Mouse (Mus musculus) thymus, postnatal 25 days (tissue): ENCODE data around the gene Tex44.

ENCODE experiments used
- DNase-seq: peaks from one replicate; pipeline ENCODE4 v3.0.0; 2022

Gene Tex44

DNA sequence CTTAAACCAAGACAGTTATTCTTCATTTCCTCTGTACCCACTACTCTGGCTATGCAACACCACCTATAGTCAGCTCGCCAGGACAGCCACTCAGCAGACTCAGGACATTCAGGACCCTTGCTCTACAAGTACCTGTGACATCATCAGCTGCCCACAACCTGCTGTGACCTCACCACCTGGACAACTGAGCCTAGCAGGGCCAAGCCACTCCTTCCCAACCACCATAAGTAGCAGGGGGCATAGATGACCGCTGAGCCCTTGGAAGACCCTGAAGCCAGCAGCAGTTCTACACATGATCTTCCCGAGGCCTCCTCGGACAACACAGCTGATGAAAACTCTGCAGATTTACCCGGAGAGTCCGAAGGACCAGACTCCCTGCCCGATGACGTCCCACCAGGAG is at the start of gene Tex44, which contains the start of gene Nmur1:
Gene Tex44, plus strand, starts transcription at position 202 of the 400 bp plus-strand sequence.
Gene Nmur1, minus strand, starts transcription at position 101 of the 400 bp plus-strand sequence.
- DNase-seq, result no peak

DNA sequence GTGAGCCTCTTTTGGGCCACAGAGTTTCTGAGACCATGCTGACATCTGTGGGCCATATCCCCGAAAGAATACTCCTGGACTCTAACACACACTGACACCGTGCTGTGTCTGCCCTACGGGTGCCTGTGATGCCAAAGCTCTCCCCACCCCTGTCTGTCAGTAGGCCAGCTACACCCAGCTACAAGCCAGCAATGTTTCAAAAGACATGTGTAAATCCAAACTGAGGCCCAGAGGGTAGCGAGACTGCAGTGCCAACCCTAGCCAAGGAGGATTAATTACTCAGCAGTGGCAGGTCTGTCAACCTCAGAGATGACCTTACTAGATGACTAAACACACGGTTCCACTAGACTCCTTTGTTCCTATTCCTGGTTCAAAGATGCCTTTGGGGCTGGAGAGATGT is 49.8 kb upstream of the Tex44 start:
- no peak for DNase-seq

DNA sequence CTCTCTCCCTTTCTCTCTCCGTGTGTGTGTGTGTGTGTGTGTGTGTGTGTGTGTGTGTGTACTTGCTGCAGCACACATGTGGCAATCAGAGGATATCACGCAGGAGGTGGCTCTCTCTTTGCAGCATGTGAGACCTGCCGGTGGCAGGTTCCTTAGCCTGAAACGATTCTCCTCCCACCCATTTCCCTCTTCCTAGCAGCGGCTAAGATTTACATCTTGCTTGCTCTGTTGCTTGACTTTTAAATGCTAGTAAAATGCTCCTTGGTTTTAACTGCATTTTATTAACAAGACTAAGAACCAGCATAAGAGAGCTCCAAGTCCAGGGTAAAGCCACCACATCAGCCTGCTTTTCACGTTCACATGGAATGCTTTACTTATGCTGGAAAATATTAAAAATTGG is 47.5 kb upstream of the Tex44 start:
- DNase-seq, result no peak

DNA sequence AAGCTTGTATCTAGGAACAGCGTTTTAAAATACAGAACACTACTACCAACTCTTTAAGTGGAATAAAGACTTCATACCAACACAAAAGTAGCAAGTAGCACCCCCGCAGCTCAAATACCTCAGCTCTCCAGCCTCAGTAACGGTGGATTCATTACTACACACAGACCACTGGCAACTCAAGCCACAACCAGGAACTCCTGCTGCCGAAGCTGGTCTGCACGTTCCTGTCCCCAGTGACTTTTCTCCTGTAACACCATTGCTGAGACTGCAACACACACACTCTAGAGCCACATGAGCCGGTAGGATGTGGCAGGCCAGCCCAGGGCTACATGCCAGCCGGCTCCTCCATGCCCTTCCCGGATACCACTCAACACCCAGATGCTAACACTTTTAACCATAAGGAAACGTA is 47.0 kb upstream of the Tex44 start:
- DNase-seq, result no peak

DNA sequence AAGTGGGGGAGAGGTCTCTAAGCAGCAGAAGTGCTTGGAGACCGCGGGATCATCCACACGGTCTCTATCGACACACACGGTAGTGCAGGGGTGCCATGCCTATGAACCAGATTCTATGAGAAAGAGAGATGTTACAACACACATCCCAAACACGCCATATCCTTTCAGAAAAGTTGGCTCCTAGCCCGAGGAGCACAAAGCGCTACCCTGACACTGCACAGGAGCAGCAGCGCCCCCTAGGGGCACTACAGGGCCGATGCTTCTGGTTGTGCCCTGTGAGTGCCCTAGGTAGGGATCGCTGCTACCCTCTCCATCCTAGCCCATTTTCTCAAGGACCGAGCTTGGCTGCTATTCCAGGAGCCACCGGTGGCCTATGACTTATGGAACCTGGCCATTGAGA is 45.1 kb upstream of the Tex44 start:
- peak; percentile 49 for DNase-seq

DNA sequence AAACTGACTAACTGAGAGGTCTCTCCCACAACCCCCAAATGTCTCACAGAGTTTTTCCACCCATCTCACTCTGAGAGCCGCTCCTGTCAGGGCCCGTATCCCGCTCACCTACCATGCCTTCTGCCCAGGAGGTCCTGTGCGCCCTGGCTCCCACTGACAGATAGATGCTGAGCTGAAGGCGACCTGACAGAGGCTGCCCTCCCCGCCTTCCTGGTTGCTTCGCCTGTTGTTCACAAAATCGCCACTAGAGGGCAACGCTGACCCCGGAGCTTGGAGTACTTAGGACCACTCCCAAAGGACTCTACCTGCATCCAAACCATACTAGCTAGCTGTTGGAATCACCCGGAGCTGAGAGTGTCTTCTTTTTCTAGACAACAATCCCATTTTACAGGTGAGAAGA is 36.9 kb upstream of the Tex44 start:
- DNase-seq, result peak; percentile 87

DNA sequence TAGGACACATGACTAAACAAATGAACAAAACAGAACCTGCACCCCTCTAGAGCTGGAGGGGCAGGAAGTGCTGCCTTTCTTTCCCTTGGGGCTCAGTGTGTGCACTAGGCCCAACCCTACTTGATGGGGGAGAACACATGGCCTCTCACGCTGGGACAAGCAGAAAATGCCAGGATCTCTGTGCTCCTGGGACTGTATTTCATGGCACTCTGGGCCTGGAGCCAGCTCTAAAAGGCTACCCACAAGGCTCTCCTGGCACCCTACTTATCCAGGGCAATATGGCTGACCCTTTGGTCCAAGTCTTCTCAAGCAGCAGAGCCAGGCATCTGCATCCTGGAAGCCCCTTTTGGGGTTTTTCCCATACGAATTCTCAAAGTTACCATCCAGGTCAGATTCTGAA is 34.7 kb upstream of the Tex44 start:
- no peak for DNase-seq

DNA sequence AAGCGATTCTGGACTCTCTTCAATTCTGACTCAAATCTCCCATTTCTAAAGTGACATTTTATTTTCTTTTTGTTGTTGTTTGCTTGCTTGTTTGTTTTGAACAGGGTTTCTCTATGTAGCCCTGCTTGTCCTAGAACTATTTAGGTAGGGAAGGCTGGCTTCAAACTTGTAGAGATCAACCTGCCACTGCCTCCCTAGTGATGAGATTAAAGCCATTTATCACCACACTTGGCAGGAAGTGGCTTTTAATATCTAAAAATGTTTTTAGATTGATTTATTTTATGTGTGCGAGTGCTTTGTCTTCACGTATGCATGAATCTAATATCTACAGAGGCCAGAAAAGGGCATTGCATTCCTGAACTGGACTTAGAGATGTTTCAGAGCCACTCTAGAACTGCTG is 32.9 kb upstream of the Tex44 start:
- no peak for DNase-seq

DNA sequence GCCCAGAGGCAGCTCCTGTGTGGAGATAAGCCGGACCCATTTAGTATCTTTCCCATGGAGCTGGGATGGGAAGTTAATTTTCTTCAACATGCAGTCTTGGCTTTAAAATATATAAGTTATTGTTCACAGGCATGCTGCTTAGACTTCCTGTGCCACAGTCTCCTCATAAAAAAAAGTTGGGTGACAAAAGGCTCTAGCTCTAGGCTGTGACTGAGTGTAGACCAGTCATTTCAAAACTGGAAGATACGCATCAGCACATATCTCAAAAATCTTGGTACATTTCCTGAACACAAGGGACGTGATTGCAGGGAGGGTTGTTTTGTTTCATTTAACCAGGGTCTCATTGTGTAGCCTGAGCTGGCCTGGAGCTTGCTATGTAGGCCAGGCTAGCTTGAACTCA is 31.9 kb upstream of the Tex44 start:
- DNase-seq, result no peak

DNA sequence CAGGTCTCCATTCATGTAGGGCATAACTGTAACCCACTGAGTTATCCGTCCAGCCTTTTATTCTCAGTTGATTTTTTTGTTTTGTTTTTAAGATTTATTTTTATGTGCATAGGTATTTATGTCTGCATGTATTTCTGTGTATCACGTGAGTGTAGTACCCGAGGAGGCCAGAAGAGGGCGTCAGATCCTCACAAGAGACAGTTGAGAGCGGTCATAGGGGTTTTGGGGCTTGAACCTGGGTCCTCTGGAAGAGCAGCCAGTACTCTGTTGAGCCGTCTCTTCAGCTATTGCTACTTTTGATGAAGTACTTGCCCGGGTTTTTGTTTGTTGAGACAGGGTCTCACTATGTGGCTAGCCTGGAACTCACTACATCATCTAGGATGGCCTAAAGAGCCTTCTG is 30.2 kb upstream of the Tex44 start:
- no peak for DNase-seq

DNA sequence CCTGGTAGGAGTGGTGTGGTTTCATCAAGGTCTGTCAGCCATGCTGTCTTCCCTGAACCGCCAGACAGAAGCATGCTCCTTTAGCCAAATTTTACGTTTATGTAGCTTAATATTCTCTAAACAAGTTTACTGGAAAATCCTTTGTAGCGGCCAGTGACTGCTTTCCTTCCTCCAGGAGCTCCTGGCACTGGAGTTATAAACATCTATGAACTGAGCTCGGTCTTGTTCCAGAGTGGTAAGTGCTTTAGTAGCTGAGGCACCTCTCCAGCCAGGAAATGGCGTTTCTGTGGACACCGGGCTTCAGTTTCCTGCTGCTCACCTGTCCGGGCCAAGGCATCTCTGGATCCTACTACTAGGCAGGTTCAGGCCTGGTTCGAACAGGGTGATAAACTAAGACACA is 28.5 kb upstream of the Tex44 start:
- no peak for DNase-seq

DNA sequence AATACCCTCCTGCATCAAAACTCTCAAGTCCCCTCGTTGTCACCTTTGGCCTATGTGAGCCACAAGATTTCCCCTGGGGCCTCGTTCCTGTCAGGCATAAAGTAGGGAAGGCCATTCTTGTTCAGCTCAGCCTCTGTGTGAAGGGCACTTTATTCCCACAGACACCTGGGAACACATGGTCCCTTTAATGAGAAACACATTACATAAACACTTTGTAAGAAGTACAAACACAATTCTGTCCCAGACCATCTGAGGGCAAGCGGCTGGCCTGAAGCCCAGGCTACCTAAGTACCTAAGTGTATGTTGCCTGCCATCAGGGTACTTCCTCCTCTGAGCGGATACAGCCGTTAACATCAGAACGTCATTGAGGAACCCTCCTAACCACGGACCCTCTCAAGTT is 27.9 kb upstream of the Tex44 start:
- no peak for DNase-seq

DNA sequence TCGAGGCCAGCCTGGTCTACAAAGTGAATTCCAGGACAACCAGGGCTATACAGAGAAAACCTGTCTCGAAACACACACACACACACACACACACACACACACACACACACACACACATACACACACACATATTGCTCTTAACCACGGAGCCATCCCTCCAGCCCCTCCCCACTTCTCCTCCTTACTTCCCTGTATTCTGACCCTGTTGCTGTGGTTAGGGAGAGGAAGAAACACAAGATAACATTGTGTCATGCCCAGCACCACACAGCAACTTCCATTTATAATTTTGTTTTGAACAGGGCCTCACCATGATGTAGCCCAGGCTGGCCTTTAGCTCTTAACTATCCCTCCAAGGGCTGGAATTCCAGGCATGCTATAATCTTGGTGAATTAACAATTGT is 26.8 kb upstream of the Tex44 start:
- no peak for DNase-seq

DNA sequence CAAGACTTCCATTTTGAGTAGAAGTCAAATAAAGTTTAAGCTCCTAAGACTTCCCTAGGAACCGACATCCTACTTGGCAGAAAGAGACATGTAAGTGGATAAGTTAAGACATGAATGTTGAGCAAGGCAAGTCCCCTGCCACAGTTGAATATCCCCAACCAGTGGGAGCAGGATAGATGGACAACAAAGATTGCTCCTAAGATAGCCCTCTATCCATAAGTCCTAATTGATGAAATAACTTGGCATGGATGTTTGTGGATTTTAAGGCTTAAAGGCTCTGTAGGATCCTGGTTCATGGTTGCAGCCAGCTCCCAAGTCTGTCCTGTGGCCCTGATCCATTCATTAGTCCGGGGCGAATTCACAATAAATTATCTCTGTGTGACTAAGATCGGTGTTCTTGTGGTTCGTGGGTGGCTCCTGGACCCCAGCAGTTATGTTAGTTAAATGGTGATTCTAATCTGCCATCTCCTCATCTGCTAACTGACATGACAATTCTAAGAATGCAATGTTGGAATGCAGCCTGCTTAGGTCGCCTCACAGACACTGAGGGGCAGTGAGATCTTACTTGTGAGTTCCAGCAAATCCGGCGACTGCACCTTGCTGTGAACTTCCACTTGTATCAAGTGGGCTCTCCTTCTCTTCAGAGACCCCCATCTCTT is 25.9 kb upstream of the Tex44 start:
- DNase-seq, result no peak

DNA sequence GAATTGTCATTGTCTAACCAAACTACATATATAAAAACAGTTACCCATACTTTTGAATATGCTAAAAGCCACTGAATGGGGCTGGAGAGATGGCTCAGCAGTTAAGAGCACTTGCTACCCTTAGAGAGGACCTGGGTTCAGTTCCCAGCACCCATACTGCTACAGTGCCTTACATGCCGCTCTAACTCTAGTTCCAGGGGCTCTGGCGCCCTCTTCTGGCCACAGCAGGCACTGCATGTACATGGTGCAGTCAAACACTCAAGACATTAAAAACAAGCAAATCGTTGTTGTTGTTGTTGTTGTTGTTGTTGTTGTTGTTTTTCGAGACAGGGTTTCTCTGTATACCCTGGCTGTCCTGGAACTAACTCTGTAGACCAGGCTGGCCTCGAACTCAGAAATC is 21.3 kb upstream of the Tex44 start:
- peak; percentile 58 for DNase-seq

DNA sequence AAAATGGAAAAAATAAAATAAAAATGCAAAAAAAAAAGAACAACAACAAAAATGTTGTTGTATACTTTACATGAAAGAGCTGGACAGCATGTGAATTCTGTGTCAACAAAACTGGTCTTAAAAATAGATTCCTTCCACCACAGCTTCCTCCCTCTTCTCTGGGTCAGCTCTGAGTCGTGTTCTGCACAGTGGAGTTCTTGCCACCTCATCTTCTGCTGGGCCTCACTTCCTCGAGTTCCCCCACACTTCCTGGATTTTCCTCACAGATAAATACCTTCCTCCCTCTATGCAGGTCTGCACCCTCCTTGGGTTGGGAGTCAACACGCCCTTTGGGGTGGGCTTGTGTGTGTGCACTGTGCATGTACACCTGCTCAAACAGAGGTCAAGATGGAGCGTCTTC is 19.8 kb upstream of the Tex44 start:
- no peak for DNase-seq

DNA sequence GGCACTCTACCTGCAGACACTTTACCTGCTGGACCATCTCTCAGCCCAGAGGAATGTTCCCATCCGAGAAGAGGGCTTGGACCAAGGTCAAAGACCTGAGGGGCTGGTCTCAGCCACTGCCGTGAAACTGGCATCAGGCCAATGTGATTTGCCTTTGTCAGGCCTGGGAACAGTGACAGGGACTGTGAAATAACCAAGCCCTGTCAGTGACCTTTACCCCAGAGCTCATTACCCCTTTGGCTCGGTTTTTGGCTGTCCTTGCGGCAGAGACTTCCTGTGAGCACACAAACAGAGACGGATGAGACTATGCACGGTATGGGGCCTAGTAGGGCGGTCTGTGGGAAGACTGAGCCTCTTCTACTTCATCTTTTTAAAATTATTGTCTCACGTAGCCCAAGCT is 19.2 kb upstream of the Tex44 start:
- peak; percentile 41 for DNase-seq

DNA sequence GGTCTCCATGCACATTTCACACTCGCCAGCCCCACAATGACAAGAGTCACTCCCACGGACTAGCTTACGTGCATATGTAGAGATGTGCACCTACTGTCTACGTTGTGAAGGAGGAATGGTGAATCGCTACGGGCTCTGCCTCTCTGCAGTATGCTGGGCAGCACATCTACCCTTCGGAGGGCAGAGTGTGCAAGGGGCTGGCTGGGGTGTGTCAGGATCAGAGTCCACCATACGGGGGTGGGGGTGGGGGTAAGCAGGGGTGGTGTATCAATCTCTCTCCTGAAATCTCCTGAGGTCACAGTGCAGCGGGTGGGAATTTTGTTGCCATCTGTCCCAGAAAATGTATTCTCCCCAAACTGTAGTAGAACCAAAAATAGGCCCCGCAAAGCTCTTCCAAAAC is 17.6 kb upstream of the Tex44 start:
- no peak for DNase-seq

DNA sequence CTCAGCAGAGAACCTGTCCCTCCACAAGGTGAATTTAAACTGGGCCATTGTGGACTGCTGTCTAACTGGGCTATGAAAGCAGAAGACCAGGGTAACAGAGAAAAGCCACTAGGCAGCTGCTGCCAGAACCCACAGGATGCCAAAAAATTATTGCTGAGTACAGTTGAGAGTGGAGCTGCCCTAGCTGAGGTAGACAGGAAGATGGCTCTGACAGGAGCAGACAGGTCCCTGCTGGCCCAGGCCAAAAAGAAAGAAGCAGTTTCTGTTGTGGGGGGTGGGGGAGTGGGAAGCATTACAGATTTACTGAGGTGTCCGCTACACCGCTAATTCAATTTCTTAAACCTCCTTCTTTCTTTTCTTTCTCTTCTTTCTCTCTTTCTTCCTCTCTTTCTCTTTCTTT is 16.7 kb upstream of the Tex44 start:
- no peak for DNase-seq

DNA sequence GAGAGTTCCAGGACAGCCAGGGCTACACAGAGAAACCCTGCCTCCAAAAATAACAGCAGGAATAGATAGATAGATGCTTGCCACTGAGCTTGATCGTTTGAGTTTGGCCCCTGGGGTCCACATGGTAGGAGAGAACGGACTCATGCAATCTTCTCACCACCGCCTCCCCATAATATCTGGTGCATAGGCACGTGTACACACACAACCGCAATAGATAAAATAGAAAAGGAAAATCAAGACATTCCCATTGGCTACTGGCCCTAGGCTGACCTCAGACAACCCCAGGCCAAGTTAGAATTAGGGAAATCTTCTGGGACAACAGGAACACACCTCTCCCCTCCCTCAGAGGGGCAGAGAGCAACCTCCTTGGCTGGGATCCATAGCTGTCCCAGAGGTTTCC is 11.4 kb upstream of the Tex44 start:
- no peak for DNase-seq

DNA sequence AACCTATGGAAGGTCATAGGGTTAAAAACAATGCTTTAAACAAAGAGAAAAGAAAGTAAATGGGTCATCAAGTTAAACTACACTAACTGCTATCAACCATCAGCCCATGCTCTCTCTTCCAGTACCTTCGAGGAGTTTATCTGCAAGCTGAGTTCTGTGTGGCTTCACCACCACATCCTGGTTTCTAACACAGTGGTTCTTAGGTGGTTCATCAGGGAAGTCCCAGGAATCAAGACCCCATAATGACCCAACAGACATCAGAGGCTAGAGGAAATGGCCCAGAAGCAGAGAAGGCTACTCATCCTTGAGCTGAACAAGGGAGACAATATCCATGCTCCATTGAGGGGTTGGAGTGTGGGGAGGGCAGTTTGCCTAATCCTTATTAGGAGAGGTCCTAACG is 11.0 kb upstream of the Tex44 start:
- no peak for DNase-seq

DNA sequence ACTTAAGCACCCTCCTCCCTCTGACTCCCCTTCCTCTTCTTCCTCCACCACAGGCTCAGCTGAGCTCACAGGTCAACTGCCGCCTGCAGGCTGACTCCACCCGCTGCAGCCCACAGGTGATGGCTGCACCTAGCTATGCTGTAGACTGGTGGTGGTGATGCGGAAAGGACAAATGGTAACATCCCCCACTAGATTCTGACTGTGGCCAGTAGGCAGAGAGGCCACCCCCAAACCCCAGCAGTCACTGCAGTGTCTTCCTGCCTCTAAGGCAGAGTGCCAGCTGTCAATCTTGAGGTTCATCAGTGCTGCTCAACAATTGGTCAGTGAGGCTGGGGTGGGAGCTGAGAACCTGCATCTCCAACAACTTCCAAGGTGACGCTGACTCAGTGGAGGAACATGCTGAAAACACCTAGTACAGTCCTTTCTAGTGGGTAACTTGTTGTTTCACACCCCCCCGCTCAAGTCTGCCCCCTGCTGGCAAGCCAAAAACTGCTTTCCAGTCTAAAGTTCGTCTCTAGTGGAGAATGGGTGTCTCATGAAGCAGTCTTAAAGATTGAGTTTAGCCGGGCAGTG is 10.4 kb upstream of the Tex44 start:
- peak; percentile 66 for DNase-seq

DNA sequence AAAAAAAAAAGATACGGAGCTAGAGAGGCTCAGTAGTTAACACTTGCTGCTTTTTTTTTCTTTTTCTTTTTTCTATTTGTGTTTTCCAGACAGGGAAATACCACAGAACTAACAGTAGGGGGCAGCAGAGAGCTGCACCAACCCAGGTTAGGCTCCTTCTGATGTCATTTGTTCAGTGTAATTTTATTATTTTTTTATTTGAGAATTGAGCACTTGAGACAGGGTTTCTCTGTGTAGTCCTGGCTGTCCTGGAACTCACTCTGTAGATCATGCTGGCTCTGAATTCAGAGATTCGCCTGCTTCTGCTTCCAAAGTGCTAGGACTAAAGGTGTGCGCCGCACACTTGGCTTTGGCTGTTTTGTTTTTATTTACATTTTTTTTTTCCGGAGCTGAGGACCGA is 9.8 kb upstream of the Tex44 start:
- DNase-seq, result peak; percentile 47

DNA sequence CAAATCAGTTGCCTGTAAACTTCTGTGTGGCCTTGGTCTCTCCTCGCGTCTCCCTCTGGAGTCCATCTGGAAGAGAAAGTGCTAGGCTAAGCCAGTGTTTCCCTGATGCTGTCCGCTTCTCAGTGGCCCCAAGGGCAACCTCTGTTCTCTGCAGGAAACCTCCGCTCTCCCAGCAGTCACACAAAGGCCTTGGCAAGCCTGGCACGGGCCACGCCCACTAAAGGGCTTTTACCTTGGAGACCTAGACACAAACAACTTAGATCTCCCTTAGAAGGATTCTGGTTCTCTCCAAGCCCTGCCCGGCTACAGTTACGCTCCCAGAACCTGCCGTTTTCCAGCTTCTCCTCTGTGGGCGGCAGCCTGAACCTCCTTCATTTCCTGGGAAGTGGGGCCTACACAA is 5.1 kb upstream of the Tex44 start:
- DNase-seq, result no peak

DNA sequence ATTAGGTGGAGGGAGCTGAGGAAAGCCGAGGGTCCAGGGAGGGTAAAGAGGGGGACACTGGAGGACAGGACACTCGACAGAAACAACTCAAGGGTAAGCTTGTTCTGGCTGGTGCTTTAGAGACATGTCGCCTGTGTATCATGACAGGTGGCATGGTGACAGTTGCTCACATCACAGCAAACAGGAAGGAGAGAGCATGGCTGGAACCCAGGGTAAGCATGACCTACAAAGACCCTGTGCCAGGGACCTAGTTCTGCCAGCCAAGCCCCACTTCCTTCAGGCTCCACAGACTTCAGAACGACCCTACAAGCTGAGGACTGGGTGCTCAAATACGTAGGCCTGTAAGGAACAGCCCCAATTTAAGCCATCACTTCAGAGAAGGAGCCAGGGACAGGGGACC is 2.2 kb upstream of the Tex44 start:
- DNase-seq, result peak; percentile 75
